Mouse (Mus musculus) G1E (cell line): ENCODE data around the gene Plekhh1.

Source experiments
- GATA2 ChIP-seq: IDR thresholded peaks from 2 replicates; pipeline ENCODE4 v1.6.1; 2012; ENCODE audit warnings: low read depth, low read length, inconsistent platforms, borderline replicate concordance
- TAL1 ChIP-seq: conservative IDR thresholded peaks from 2 replicates; pipeline ENCODE4 v1.6.1; 2012; ENCODE audit warnings: low read depth, low read length, inconsistent platforms, mixed read lengths

DNA sequence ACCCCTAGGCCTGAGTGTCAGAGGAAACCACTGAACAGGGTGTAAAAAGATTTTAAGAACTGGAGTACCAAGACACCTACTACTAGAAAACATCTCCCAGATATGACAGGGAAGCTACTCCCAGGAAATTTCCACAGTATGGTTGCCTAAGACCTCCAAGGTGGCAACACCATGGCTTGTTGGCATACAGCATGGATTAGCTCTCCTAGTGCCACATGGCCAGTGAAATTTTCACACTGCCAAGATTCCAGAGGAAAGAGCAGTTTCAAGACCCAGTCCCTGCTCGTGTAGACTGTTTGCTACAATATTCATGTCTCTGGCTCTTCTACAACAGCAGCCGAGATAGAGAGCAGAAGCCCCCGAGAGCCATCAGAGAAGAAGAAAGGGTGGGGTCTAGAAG is 26.0 kb upstream of the Plekhh1 start:
- TF ChIP-seq GATA2 (no peak), TAL1 (no peak)
